In genomic region chr2:147083471-147084365, GRCm38 (mm10) we compare ENCODE assay signal across 9 mouse cellular contexts. TPM values are rescaled to one million over a fixed set of nuclear protein-coding genes. Genes with fewer than 3 reads are reported as not detected.
DNase-seq lines count a peak whose midpoint lies in the region; ATAC-seq and TF ChIP-seq lines count a peak whose summit lies in the region.
"Had no signal": no experiment of that assay in that cellular context is flagged by ENCODE, and none has a peak within 500 bp of the region (broad histone marks: within the 10 kb centered on the region; RNA-seq: fewer than 3 reads in every experiment).

No protein-coding gene starts in this region.

- peak; percentile 19 for DNase-seq in right cerebral cortex, postnatal 4 days
- no peak for DNase-seq in right cerebral cortex, postnatal 36 days (ENCODE audit: low spot score in 2 of 2)
- DNase-seq in embryonic facial prominence, embryonic 10.5 days (ENCODE audit: low spot score): peak; percentile 65
- no peak for DNase-seq in heart, postnatal 0 days (ENCODE audit: low spot score)
- DNase-seq in kidney, postnatal 25 days: peak; percentile 8 to 34
- DNase-seq in testis, postnatal 10 days (ENCODE audit: low spot score): peak; percentile 45
- DNase-seq in adipocyte (ENCODE audit: low spot score): no peak

- H3K4me3 ChIP-seq in embryonic facial prominence, embryonic 10.5 days: peak overlapping the region; percentile 48
- peak overlapping the region; percentile 28; the same call in 1 of the 2 replicates for H3K4me3 ChIP-seq in heart, postnatal 0 days (ENCODE audit: low read depth, low read length)
- peak overlapping the region; percentile 41 for H3K4me3 ChIP-seq in midbrain, embryonic 12.5 days

- peak overlapping the region; percentile 10; the same call in 1 of the 2 replicates for H3K4me2 ChIP-seq in heart, postnatal 0 days (ENCODE audit: low read depth, low read length)
- peak overlapping the region; percentile 47; the same call in 1 of the 2 replicates for H3K4me2 ChIP-seq in midbrain, embryonic 12.5 days (replicated peaks)

- WGBS in embryonic facial prominence, embryonic 10.5 days: under 1% methylated on average over 72 of the region's 72 CpGs
- 1% methylated on average over 68 of the region's 72 CpGs for WGBS in heart, postnatal 0 days
- WGBS in midbrain, embryonic 12.5 days: under 1% methylated on average over 72 of the region's 72 CpGs

- H3K27ac ChIP-seq in embryonic facial prominence, embryonic 10.5 days (replicated peaks): peak overlapping the region; percentile 51; the same call in 1 of the 2 replicates
- H3K27ac ChIP-seq in heart, postnatal 0 days (ENCODE audit: low read depth): no peak overlapping the region
- no peak overlapping the region for H3K27ac ChIP-seq in midbrain, embryonic 12.5 days (replicated peaks)

- no peak overlapping the region for H3K9ac ChIP-seq in heart, postnatal 0 days (replicated peaks; ENCODE audit: low read depth, low read length)
- peak overlapping the region; percentile 37 for H3K9ac ChIP-seq in midbrain, embryonic 12.5 days (replicated peaks)

- no peak for TF ChIP-seq CTCF in heart, postnatal 0 days (IDR thresholded peaks at IDR 0.05; ENCODE audit: low read depth)

- no peak for TF ChIP-seq EP300 in heart, postnatal 0 days (IDR thresholded peaks at IDR 0.05; ENCODE audit: low read depth)

- no peaks in the 10 kb centered on the region for H3K36me3 ChIP-seq in embryonic facial prominence, embryonic 10.5 days (replicated peaks)
- H3K36me3 ChIP-seq in heart, postnatal 0 days (replicated peaks; ENCODE audit: control insufficient read depth, insufficient read depth, low read length): 0 out of 2 replicates have a peak, but pooled peaks cover 4% of the 10 kb centered on the region
- H3K36me3 ChIP-seq in midbrain, embryonic 12.5 days: no peaks in the 10 kb centered on the region

- no peaks in the 10 kb centered on the region for H3K9me3 ChIP-seq in embryonic facial prominence, embryonic 10.5 days
- no peaks in the 10 kb centered on the region for H3K9me3 ChIP-seq in heart, postnatal 0 days (replicated peaks; ENCODE audit: control insufficient read depth, low read length)
- no peaks in the 10 kb centered on the region for H3K9me3 ChIP-seq in midbrain, embryonic 12.5 days

- ATAC-seq in heart, postnatal 0 days (ENCODE audit: insufficient read depth, low read depth): peak; percentile 30
- peak; percentile 51 for ATAC-seq in midbrain, embryonic 12.5 days (ENCODE audit: low FRiP score, low read depth)

- peaks cover 100% of the 10 kb centered on the region for H3K27me3 ChIP-seq in embryonic facial prominence, embryonic 10.5 days (replicated peaks; ENCODE audit: low read depth, poor library complexity, severe bottlenecking)
- peaks cover 93% of the 10 kb centered on the region for H3K27me3 ChIP-seq in heart, postnatal 0 days (ENCODE audit: control insufficient read depth, insufficient read depth, low read length)
- H3K27me3 ChIP-seq in midbrain, embryonic 12.5 days: peaks cover 72% of the 10 kb centered on the region

- peaks cover 14% of the 10 kb centered on the region for H3K4me1 ChIP-seq in embryonic facial prominence, embryonic 10.5 days
- no peaks in the 10 kb centered on the region for H3K4me1 ChIP-seq in heart, postnatal 0 days (ENCODE audit: control insufficient read depth, insufficient read depth)
- H3K4me1 ChIP-seq in midbrain, embryonic 12.5 days: peaks cover 3% of the 10 kb centered on the region

RNA-seq across cellular contexts. Expression of gene Nkx2-4, which starts 1.5 kb away (rescaled TPM):
- 0.25 and 0.41 TPM in 2 replicates for polyA plus RNA-seq in embryonic facial prominence, embryonic 10.5 days (2016; fragmentation: Nextera tagmentation; extraction: Ambion mirVana)
- total RNA-seq in heart, postnatal 0 days (2014; rRNA removed; ENCODE audit: low replicate concordance): not detected in 2 replicates
- polyA plus RNA-seq in heart, postnatal 0 days (2015; fragmentation: Nextera tagmentation; extraction: Ambion mirVana): not detected in 2 replicates
- polyA plus RNA-seq in midbrain, embryonic 12.5 days (2016; fragmentation: Nextera tagmentation; extraction: Ambion mirVana): 3.0 and 3.4 TPM in 2 replicates
- polyA plus RNA-seq: large intestine, adult 2 months had no signal

Comparison
In these comparisons a context has a peak if more than half of its experiments do, and no peak if none do; other contexts are left out.
1. DNase-seq: peak in right cerebral cortex, postnatal 4 days (single experiment), embryonic facial prominence, embryonic 10.5 days (single experiment), kidney, postnatal 25 days (2 of 2) and testis, postnatal 10 days (single experiment); none in right cerebral cortex, postnatal 36 days (0 of 2), heart, postnatal 0 days (single experiment) and adipocyte (single experiment).
2. Peak in every context shown above with its lines, with median percentiles within 50 percentile points of each other: H3K4me3 ChIP-seq.